9 mouse cellular contexts compared by ENCODE assay signal in the genomic region with DNA sequence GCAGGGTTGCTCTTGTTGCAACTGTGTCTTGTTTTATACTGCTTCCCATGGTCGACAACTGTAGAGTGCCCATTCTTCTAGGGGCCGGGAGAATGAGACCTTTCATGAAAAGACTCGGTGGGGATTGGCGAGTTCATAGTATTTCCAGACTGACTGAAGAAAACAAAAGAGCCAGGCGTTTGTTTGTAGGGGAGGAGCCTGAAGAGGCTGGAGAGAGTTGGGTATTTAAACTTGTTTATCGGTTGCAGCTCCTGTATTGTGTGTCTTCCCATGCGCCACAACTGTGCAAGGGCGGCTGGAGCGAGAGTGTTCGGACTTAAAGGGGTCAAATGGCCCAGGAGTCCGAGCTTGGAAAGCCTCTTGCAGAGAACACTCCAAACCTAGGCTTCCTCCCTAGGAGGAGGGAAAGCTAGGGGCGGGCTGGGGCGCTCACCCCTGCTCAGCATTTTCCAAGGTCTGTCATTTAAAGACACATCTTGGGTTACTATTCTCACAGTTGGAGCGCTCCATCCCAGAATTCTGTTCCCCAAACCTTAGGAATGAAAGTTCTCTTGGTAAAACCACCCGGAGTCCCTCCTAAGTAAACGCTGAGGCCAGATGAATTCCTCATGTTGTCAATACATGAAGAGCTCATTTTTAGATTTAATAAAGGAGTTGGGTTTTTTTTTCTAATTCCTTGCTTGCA. TPM values are rescaled to one million over a fixed set of nuclear protein-coding genes. Genes with fewer than 3 reads are reported as not detected.
DNase-seq lines count a peak whose midpoint lies in the region; ATAC-seq and TF ChIP-seq lines count a peak whose summit lies in the region.
"Had no signal": no experiment of that assay in that cellular context is flagged by ENCODE, and none has a peak within 500 bp of the region (broad histone marks: within the 10 kb centered on the region; RNA-seq: fewer than 3 reads in every experiment).

No protein-coding gene starts in this region.

- H3K9ac ChIP-seq in lung, postnatal 0 days (replicated peaks; ENCODE audit: low read depth), result no peak overlapping the region
- no peak overlapping the region for H3K9ac ChIP-seq in hindbrain, embryonic 15.5 days
- peak overlapping the region; percentile 40 for H3K9ac ChIP-seq in neural tube, embryonic 11.5 days (ENCODE audit: low read length)

- no peak overlapping the region for H3K4me3 ChIP-seq in lung, postnatal 0 days (ENCODE audit: low read depth, low read length)
- peak overlapping the region; percentile 100 for H3K4me3 ChIP-seq in embryonic facial prominence, embryonic 10.5 days
- no peak overlapping the region for H3K4me3 ChIP-seq in hindbrain, embryonic 15.5 days
- H3K4me3 ChIP-seq in neural tube, embryonic 11.5 days (ENCODE audit: low read depth, low read length), result 0 out of 2 replicates have a peak overlapping the region, but pooled peaks have one; percentile 18

- WGBS in lung, postnatal 0 days, result 13% methylated on average over 16 of the region's 16 CpGs
- WGBS in embryonic facial prominence, embryonic 10.5 days, result 2% methylated on average over 16 of the region's 16 CpGs
- 5% methylated on average over 16 of the region's 16 CpGs for WGBS in hindbrain, embryonic 15.5 days
- 1% methylated on average over 16 of the region's 16 CpGs for WGBS in neural tube, embryonic 11.5 days

- H3K27ac ChIP-seq in lung, postnatal 0 days (ENCODE audit: low read length), result no peak overlapping the region
- H3K27ac ChIP-seq in embryonic facial prominence, embryonic 10.5 days (replicated peaks), result peak overlapping the region; percentile 99
- H3K27ac ChIP-seq in hindbrain, embryonic 15.5 days (replicated peaks), result no peak overlapping the region
- peak overlapping the region; percentile 54 for H3K27ac ChIP-seq in neural tube, embryonic 11.5 days (ENCODE audit: low read depth, low read length)

- no peak for TF ChIP-seq CTCF in lung, postnatal 0 days (IDR thresholded peaks at IDR 0.05)

- intact Hi-C loops in left cerebral cortex, postnatal 25 days (cut with DNase I), result loop anchor here (2.0 kb wide), 1 partner anchor 1959 kb away; no protein-coding TSS in a partner anchor
- intact Hi-C loops in left cerebral cortex, postnatal 36 days (cut with DNase I), result loop anchor here (2.0 kb wide), 1 partner anchor 1959 kb away; no protein-coding TSS in a partner anchor

- H3K27me3 ChIP-seq in lung, postnatal 0 days (replicated peaks; ENCODE audit: insufficient read depth, low read length), result peaks cover 13% of the 10 kb centered on the region; the same call in 1 of the 2 replicates
- no peaks in the 10 kb centered on the region for H3K27me3 ChIP-seq in embryonic facial prominence, embryonic 10.5 days (replicated peaks; ENCODE audit: low read depth, poor library complexity, severe bottlenecking)
- H3K27me3 ChIP-seq in hindbrain, embryonic 15.5 days, result peaks cover 6% of the 10 kb centered on the region; the same call in 1 of the 2 replicates
- no peaks in the 10 kb centered on the region for H3K27me3 ChIP-seq in neural tube, embryonic 11.5 days (ENCODE audit: control insufficient read depth, insufficient read depth, low read length)

- ATAC-seq in lung, postnatal 0 days, result no peak
- no peak for ATAC-seq in hindbrain, embryonic 15.5 days (ENCODE audit: low FRiP score, low read depth)
- no peak for ATAC-seq in neural tube, embryonic 11.5 days (ENCODE audit: insufficient read depth, low FRiP score, low TSS enrichment)

- H3K36me3 ChIP-seq in lung, postnatal 0 days (ENCODE audit: insufficient read depth, low read length), result no peaks in the 10 kb centered on the region
- no peaks in the 10 kb centered on the region for H3K36me3 ChIP-seq in embryonic facial prominence, embryonic 10.5 days (replicated peaks)
- H3K36me3 ChIP-seq in hindbrain, embryonic 15.5 days, result no peaks in the 10 kb centered on the region
- no peaks in the 10 kb centered on the region for H3K36me3 ChIP-seq in neural tube, embryonic 11.5 days (ENCODE audit: control insufficient read depth, insufficient read depth, low read length)

- H3K4me1 ChIP-seq in lung, postnatal 0 days (ENCODE audit: insufficient read depth, low read depth, low read length), result no peaks in the 10 kb centered on the region
- H3K4me1 ChIP-seq in embryonic facial prominence, embryonic 10.5 days, result peaks cover 22% of the 10 kb centered on the region
- peaks cover 13% of the 10 kb centered on the region for H3K4me1 ChIP-seq in hindbrain, embryonic 15.5 days (replicated peaks)
- no peaks in the 10 kb centered on the region for H3K4me1 ChIP-seq in neural tube, embryonic 11.5 days (ENCODE audit: control insufficient read depth, insufficient read depth, low read length)

- TF ChIP-seq EP300 in lung, postnatal 0 days (IDR thresholded peaks at IDR 0.05), result no peak

- no peak overlapping the region for H3K4me2 ChIP-seq in lung, postnatal 0 days (replicated peaks; ENCODE audit: low read depth, low read length)
- peak overlapping the region; percentile 38 for H3K4me2 ChIP-seq in hindbrain, embryonic 15.5 days
- peak overlapping the region; percentile 37 for H3K4me2 ChIP-seq in neural tube, embryonic 11.5 days (ENCODE audit: low read depth)

- peak; percentile 10 to 21 for DNase-seq in lung, postnatal 4 days
- no peak for DNase-seq in lung, postnatal 0 days (ENCODE audit: low spot score)
- peak; percentile 68 for DNase-seq in embryonic facial prominence, embryonic 10.5 days (ENCODE audit: low spot score)
- DNase-seq in neural tube, embryonic 11.5 days (ENCODE audit: low spot score), result peak; percentile 58
- no peak for DNase-seq in left cerebral cortex, postnatal 25 days (ENCODE audit: low spot score in 2 of 2)
- DNase-seq in left cerebral cortex, postnatal 36 days (ENCODE audit: low spot score in 2 of 2), result no peak
- DNase-seq in right cerebral cortex, postnatal 36 days (ENCODE audit: low spot score in 2 of 2), result no peak
- DNase-seq: right cerebral cortex, postnatal 14 days had no signal

- no peaks in the 10 kb centered on the region for H3K9me3 ChIP-seq in lung, postnatal 0 days (ENCODE audit: low read length)
- H3K9me3 ChIP-seq in embryonic facial prominence, embryonic 10.5 days, result no peaks in the 10 kb centered on the region
- no peaks in the 10 kb centered on the region for H3K9me3 ChIP-seq in hindbrain, embryonic 15.5 days
- H3K9me3 ChIP-seq in neural tube, embryonic 11.5 days (ENCODE audit: control insufficient read depth, low read length), result no peaks in the 10 kb centered on the region

RNA-seq across cellular contexts. Expression of a gene that starts 5.3 kb away (rescaled TPM):
- polyA plus RNA-seq in lung, postnatal 0 days (2015; fragmentation: Nextera tagmentation; extraction: Ambion mirVana), result 20.8 and 23.7 TPM in 2 replicates
- 159 TPM in 2 replicates for polyA plus RNA-seq in embryonic facial prominence, embryonic 10.5 days (2016; fragmentation: Nextera tagmentation; extraction: Ambion mirVana)
- 23.3 and 24.9 TPM in 2 replicates for polyA plus RNA-seq in hindbrain, embryonic 15.5 days (2015; fragmentation: Nextera tagmentation; extraction: Ambion mirVana)
- polyA plus RNA-seq in neural tube, embryonic 11.5 days (2014; fragmentation: Nextera tagmentation; extraction: Ambion mirVana), result 129 and 130 TPM in 2 replicates
- under 1 TPM in 1 of 2 experiments, not detected in 1; 0.16 TPM for total RNA-seq in left cerebral cortex, postnatal 25 days (2021)
- under 1 TPM in 1 of 2 experiments, not detected in 1; 0.07 TPM for total RNA-seq in left cerebral cortex, postnatal 36 days (2021)

RNA-seq across cellular contexts. Expression of a gene that starts 43.8 kb away (rescaled TPM):
- 45.3 and 72.6 TPM in 2 replicates for polyA plus RNA-seq in lung, postnatal 0 days (2015; fragmentation: Nextera tagmentation; extraction: Ambion mirVana)
- 123 and 132 TPM in 2 replicates for polyA plus RNA-seq in embryonic facial prominence, embryonic 10.5 days (2016; fragmentation: Nextera tagmentation; extraction: Ambion mirVana)
- 105 and 111 TPM in 2 replicates for polyA plus RNA-seq in hindbrain, embryonic 15.5 days (2015; fragmentation: Nextera tagmentation; extraction: Ambion mirVana)
- 50.0 and 54.7 TPM in 2 replicates for polyA plus RNA-seq in neural tube, embryonic 11.5 days (2014; fragmentation: Nextera tagmentation; extraction: Ambion mirVana)
- 10 to 100 TPM; 74.1 to 80.5 TPM for total RNA-seq in left cerebral cortex, postnatal 25 days (2021)
- 10 to 100 TPM; 51.1 to 86.5 TPM for total RNA-seq in left cerebral cortex, postnatal 36 days (2021)

Comparison
In these comparisons a context has a peak if more than half of its experiments do, and no peak if none do; other contexts are left out.
1. DNase-seq: peak in lung, postnatal 4 days (2 of 2), embryonic facial prominence, embryonic 10.5 days (single experiment) and neural tube, embryonic 11.5 days (single experiment); none in lung, postnatal 0 days (single experiment), left cerebral cortex, postnatal 25 days (0 of 2), left cerebral cortex, postnatal 36 days (0 of 2) and right cerebral cortex, postnatal 36 days (0 of 2).
2. H3K27ac ChIP-seq: peak in embryonic facial prominence, embryonic 10.5 days (single experiment) and neural tube, embryonic 11.5 days (single experiment); none in lung, postnatal 0 days (single experiment) and hindbrain, embryonic 15.5 days (single experiment).
3. H3K4me3 ChIP-seq: peak in embryonic facial prominence, embryonic 10.5 days (single experiment) and neural tube, embryonic 11.5 days (single experiment); none in lung, postnatal 0 days (single experiment) and hindbrain, embryonic 15.5 days (single experiment).